Mouse (Mus musculus) heart, embryonic 16.5 days (tissue): Measurements from ENCODE around the gene Slc9a9. TPM values are rescaled to one million over a fixed set of nuclear protein-coding genes. Genes with fewer than 3 reads are reported as not detected.
A peak's percentile ranks its signal among the peaks of the same experiment; 100 is the strongest.

Experiments used
- ATAC-seq: fragments of 200-750 bp; cut with Nextera tagmentation; replicated peaks from 2 replicates; pipeline ENCODE4 v1.8.0; 2017; ENCODE audit warnings: moderate number of reproducible peaks; ENCODE audit not compliant: insufficient read depth, low FRiP score; ENCODE audit errors: extremely low read depth
- H3K27ac ChIP-seq: fragments of 300-500 bp; sonication (generic); 2 replicates; pipeline ENCODE4 v1.5.1; 2014; ENCODE audit warnings: mild to moderate bottlenecking, low read length, control low read depth, moderate library complexity
- H3K27me3 ChIP-seq: fragments of 300-500 bp; sonication (generic); 2 replicates; pipeline ENCODE4 v1.6.1; 2014; ENCODE audit warnings: low read length, mixed read lengths; ENCODE audit not compliant: control insufficient read depth, insufficient read depth
- H3K36me3 ChIP-seq: fragments of 300-500 bp; sonication (generic); 2 replicates; pipeline ENCODE4 v1.6.1; 2014; ENCODE audit not compliant: control insufficient read depth, insufficient read depth
- H3K4me1 ChIP-seq: fragments of 300-500 bp; sonication (generic); 2 replicates; pipeline ENCODE4 v1.6.1; 2014; ENCODE audit warnings: low read length, mixed read lengths; ENCODE audit not compliant: control insufficient read depth, insufficient read depth
- H3K4me2 ChIP-seq: fragments of 300-500 bp; sonication (generic); 2 replicates; pipeline ENCODE4 v1.6.1; 2014; ENCODE audit warnings: low read depth, mild to moderate bottlenecking, control low read depth, low read length
- H3K4me3 ChIP-seq: fragments of 300-500 bp; sonication (generic); 2 replicates; pipeline ENCODE4 v1.5.1; 2014; ENCODE audit warnings: mild to moderate bottlenecking, control low read depth, low read length
- H3K9ac ChIP-seq: fragments of 300-500 bp; sonication (generic); 2 replicates; pipeline ENCODE4 v1.6.1; 2014; ENCODE audit warnings: low read length, control low read depth
- H3K9me3 ChIP-seq: fragments of 300-500 bp; sonication (generic); replicated peaks from 2 replicates; pipeline ENCODE4 v1.6.1; 2016; ENCODE audit warnings: low read length; ENCODE audit not compliant: control insufficient read depth
- WGBS: fragments of 180-500 bp; shearing (Covaris S2); extraction: QIAGEN DNeasy Blood & Tissue Kit; methylation state at CpG from one replicate; pipeline ENCODE4 v1.1.7; 2014; 5-methylcytosine and 5-hydroxymethylcytosine counted together
- polyA plus RNA-seq: library from polyadenylated mRNA; unstranded; fragments of >200 nt; fragmentation: Nextera tagmentation; extraction: Ambion mirVana; gene quantifications from 2 replicates; pipeline ENCODE4 v1.2.1, GENCODE M21; 2015

The Slc9a9 gene
- polyA plus RNA-seq, 1 experiment from 2014 or later = 6.3 TPM

- 33% methylated on average over 4 of the region's 4 CpGs for WGBS
- ATAC-seq = 0 out of 2 replicates have a peak, but pooled peaks have one; percentile 28
- no peak overlapping the region for H3K4me2 ChIP-seq
- no peaks in the 10 kb centered on the region for H3K27me3 ChIP-seq
- H3K36me3 ChIP-seq = no peaks in the 10 kb centered on the region
- no peaks in the 10 kb centered on the region for H3K9me3 ChIP-seq
- 0 out of 2 replicates have a peak, but pooled peaks cover 7% of the 10 kb centered on the region for H3K4me1 ChIP-seq
- no peak overlapping the region for H3K27ac ChIP-seq
- no peak overlapping the region for H3K4me3 ChIP-seq
- no peak overlapping the region; the same call in 1 of the 2 replicates for H3K9ac ChIP-seq
These were observed 450.4 kb downstream of the Slc9a9 start for GRCm38 (mm10) chr9:95120062-95120461.

GRCm38 (mm10) chr9:95121151-95121835, 451.6 kb downstream of the Slc9a9 start:
- Histone ChIP-seq H3K4me3 (no peak overlapping the region), H3K36me3 (no peaks in the 10 kb centered on the region), H3K9ac (no peak overlapping the region), H3K4me2 (peak overlapping the region; percentile 11), H3K27ac (0 out of 2 replicates have a peak overlapping the region, but pooled peaks have one; percentile 9), H3K9me3 (no peaks in the 10 kb centered on the region), H3K4me1 (0 out of 2 replicates have a peak, but pooled peaks cover 7% of the 10 kb centered on the region), H3K27me3 (no peaks in the 10 kb centered on the region)
- peak; percentile 83 for ATAC-seq
- 22% methylated on average over 11 of the region's 11 CpGs for WGBS

- H3K27me3 ChIP-seq = no peaks in the 10 kb centered on the region
- no peak overlapping the region for H3K9ac ChIP-seq
- no peak overlapping the region for H3K27ac ChIP-seq
- H3K4me1 ChIP-seq = 0 out of 2 replicates have a peak, but pooled peaks cover 5% of the 10 kb centered on the region
- 94% methylated on average over 1 of the region's 1 CpGs for WGBS
- ATAC-seq = no peak
- no peaks in the 10 kb centered on the region for H3K9me3 ChIP-seq
- no peak overlapping the region for H3K4me2 ChIP-seq
- H3K36me3 ChIP-seq = no peaks in the 10 kb centered on the region
- H3K4me3 ChIP-seq = no peak overlapping the region
These were observed 456.0 kb downstream of the Slc9a9 start for GRCm38 (mm10) chr9:95125683-95126082.

- no peaks in the 10 kb centered on the region for H3K4me1 ChIP-seq
- H3K9me3 ChIP-seq = no peaks in the 10 kb centered on the region
- no peaks in the 10 kb centered on the region for H3K27me3 ChIP-seq
- 68% methylated on average over 2 of the region's 2 CpGs for WGBS
- no peak overlapping the region for H3K9ac ChIP-seq
- H3K27ac ChIP-seq = no peak overlapping the region
- H3K36me3 ChIP-seq = no peaks in the 10 kb centered on the region
- no peak for ATAC-seq
- H3K4me3 ChIP-seq = no peak overlapping the region
- H3K4me2 ChIP-seq = no peak overlapping the region
These were observed 458.1 kb downstream of the Slc9a9 start for GRCm38 (mm10) chr9:95127774-95128173.

GRCm38 (mm10) chr9:95149206-95149729, 479.6 kb downstream of the Slc9a9 start:
- H3K4me2 ChIP-seq = no peak overlapping the region
- H3K36me3 ChIP-seq = no peaks in the 10 kb centered on the region
- no peak overlapping the region for H3K27ac ChIP-seq
- H3K9me3 ChIP-seq = no peaks in the 10 kb centered on the region
- H3K27me3 ChIP-seq = no peaks in the 10 kb centered on the region
- no peaks in the 10 kb centered on the region for H3K4me1 ChIP-seq
- H3K4me3 ChIP-seq = no peak overlapping the region
- no peak overlapping the region for H3K9ac ChIP-seq
- no peak for ATAC-seq
- WGBS = 71% methylated on average over 10 of the region's 10 CpGs

GRCm38 (mm10) chr9:95150096-95150495, 480.4 kb downstream of the Slc9a9 start:
- WGBS = 38% methylated on average over 3 of the region's 3 CpGs
- Histone ChIP-seq H3K4me1 (no peaks in the 10 kb centered on the region), H3K36me3 (no peaks in the 10 kb centered on the region), H3K9ac (no peak overlapping the region), H3K4me2 (no peak overlapping the region), H3K4me3 (no peak overlapping the region), H3K27ac (no peak overlapping the region), H3K9me3 (no peaks in the 10 kb centered on the region), H3K27me3 (no peaks in the 10 kb centered on the region)
- no peak for ATAC-seq

- Histone ChIP-seq H3K4me2 (no peak overlapping the region), H3K4me1 (no peaks in the 10 kb centered on the region), H3K27me3 (no peaks in the 10 kb centered on the region), H3K4me3 (no peak overlapping the region), H3K9ac (no peak overlapping the region), H3K9me3 (no peaks in the 10 kb centered on the region), H3K27ac (no peak overlapping the region), H3K36me3 (no peaks in the 10 kb centered on the region)
- WGBS = 58% methylated on average over 3 of the region's 3 CpGs
- no peak for ATAC-seq
These were observed 480.9 kb downstream of the Slc9a9 start for GRCm38 (mm10) chr9:95150597-95150996.

- H3K27me3 ChIP-seq = no peaks in the 10 kb centered on the region
- H3K4me3 ChIP-seq = no peak overlapping the region
- H3K9ac ChIP-seq = no peak overlapping the region
- WGBS = 79% methylated on average over 4 of the region's 4 CpGs
- no peak overlapping the region for H3K27ac ChIP-seq
- H3K4me1 ChIP-seq = no peaks in the 10 kb centered on the region
- ATAC-seq = no peak
- H3K36me3 ChIP-seq = no peaks in the 10 kb centered on the region
- H3K9me3 ChIP-seq = no peaks in the 10 kb centered on the region
- H3K4me2 ChIP-seq = no peak overlapping the region
These were observed 481.3 kb downstream of the Slc9a9 start for GRCm38 (mm10) chr9:95150998-95151397.

- no peak overlapping the region for H3K4me2 ChIP-seq
- H3K4me1 ChIP-seq = no peaks in the 10 kb centered on the region
- H3K9ac ChIP-seq = no peak overlapping the region
- H3K9me3 ChIP-seq = no peaks in the 10 kb centered on the region
- H3K4me3 ChIP-seq = no peak overlapping the region
- H3K27me3 ChIP-seq = no peaks in the 10 kb centered on the region
- ATAC-seq = no peak
- WGBS = 67% methylated on average over 4 of the region's 4 CpGs
- H3K36me3 ChIP-seq = no peaks in the 10 kb centered on the region
- H3K27ac ChIP-seq = no peak overlapping the region
These were observed 482.0 kb downstream of the Slc9a9 start for GRCm38 (mm10) chr9:95151746-95152145.
